Mouse (Mus musculus) naive thymus-derived CD4-positive, alpha-beta T cell, adult 2 months (primary cell): ENCODE data around the gene Rnf121.
"Not testable (repeated sequence)": the region's sequence is repeated elsewhere in the genome, so short reads cannot be mapped to it uniquely, and the experiment has no call there.

Source experiments
- DNase-seq: peaks from one replicate; pipeline ENCODE4 v3.0.0-alpha.2; 2011; ENCODE audit warnings: low read depth

Gene Rnf121

GRCm38 (mm10) chr7:102064655-102065045 lies 619 bp downstream of the Rnf121 start:
- no peak for DNase-seq

- DNase-seq, result no peak
Measured at GRCm38 (mm10) chr7:102063891-102064290, 1.4 kb downstream of the Rnf121 start.

GRCm38 (mm10) chr7:102062203-102062602 lies 3.1 kb downstream of the Rnf121 start:
- no peak for DNase-seq

GRCm38 (mm10) chr7:102061353-102061752 lies 3.9 kb downstream of the Rnf121 start:
- no peak for DNase-seq

- DNase-seq, result peak; percentile 55
Measured at GRCm38 (mm10) chr7:102048524-102048923, 16.7 kb downstream of the Rnf121 start.

- no peak for DNase-seq
Measured at GRCm38 (mm10) chr7:102042314-102042713, 23.0 kb downstream of the Rnf121 start.

- DNase-seq, result no peak
Measured at GRCm38 (mm10) chr7:102037318-102037717, 28.0 kb downstream of the Rnf121 start.

GRCm38 (mm10) chr7:102035534-102035933 lies 29.7 kb downstream of the Rnf121 start:
- no peak for DNase-seq

- no peak for DNase-seq
Measured at GRCm38 (mm10) chr7:102034904-102035303, 30.4 kb downstream of the Rnf121 start.

- DNase-seq, result no peak
Measured at GRCm38 (mm10) chr7:102025187-102026119, 39.8 kb downstream of the Rnf121 start.

GRCm38 (mm10) chr7:102023821-102024220 lies 41.4 kb downstream of the Rnf121 start:
- no peak for DNase-seq

- not testable (repeated sequence) for DNase-seq
Measured at GRCm38 (mm10) chr7:102020934-102021333, 44.3 kb downstream of the Rnf121 start.

- no peak for DNase-seq
Measured at GRCm38 (mm10) chr7:102019362-102019761, 45.9 kb downstream of the Rnf121 start.

GRCm38 (mm10) chr7:102018590-102018989 lies 46.7 kb downstream of the Rnf121 start, which contains the start of gene Il18bp:
Il18bp (minus strand) TSS chr7:102018690.
- DNase-seq, result no peak

- DNase-seq, result no peak
Measured at GRCm38 (mm10) chr7:102018034-102018433, 47.2 kb downstream of the Rnf121 start.

GRCm38 (mm10) chr7:102017452-102017851 lies 47.8 kb downstream of the Rnf121 start:
- DNase-seq, result peak; percentile 24

- DNase-seq, result no peak
Measured at GRCm38 (mm10) chr7:102016936-102017335, 48.3 kb downstream of the Rnf121 start.

- no peak for DNase-seq
Measured at GRCm38 (mm10) chr7:102014995-102015394, 50.3 kb downstream of the Rnf121 start.

GRCm38 (mm10) chr7:102013416-102013815 lies 51.9 kb downstream of the Rnf121 start:
- DNase-seq, result no peak

- DNase-seq, result no peak
Measured at GRCm38 (mm10) chr7:102011855-102012254, 53.4 kb downstream of the Rnf121 start.

- no peak for DNase-seq
Measured at GRCm38 (mm10) chr7:102006520-102006919, 58.7 kb downstream of the Rnf121 start.

GRCm38 (mm10) chr7:102000921-102001630 lies 64.2 kb downstream of the Rnf121 start:
- no peak for DNase-seq

GRCm38 (mm10) chr7:102000296-102000695 lies 65.0 kb downstream of the Rnf121 start:
- no peak for DNase-seq
